Mouse (Mus musculus): ENCODE measurements around the gene Heg1. TPM values are rescaled to one million over a fixed set of nuclear protein-coding genes. Genes with fewer than 3 reads are reported as not detected.

The Heg1 gene
- polyA plus RNA-seq, 1 experiment from 2014 or later: 15.7 TPM

Other genes with a start within 250 kb of the Heg1 start
- gene Slc12a8, start 167.0 kb upstream of the Heg1 start, polyA plus RNA-seq (2015; fragmentation: Nextera tagmentation; extraction: Ambion mirVana): 0.72 and 1.1 TPM in 2 replicates
- gene Muc13, start 109.7 kb downstream of the Heg1 start, polyA plus RNA-seq (2015; fragmentation: Nextera tagmentation; extraction: Ambion mirVana): 0.14 TPM in 1 of 2 replicates, not detected in the other
- 74.9 and 77.5 TPM in 2 replicates for gene Itgb5, start 145.3 kb downstream of the Heg1 start, polyA plus RNA-seq (2015; fragmentation: Nextera tagmentation; extraction: Ambion mirVana)

All from limb, embryonic 15.5 days (tissue).